Mouse (Mus musculus) thymus, adult 2 months (tissue): ENCODE data around the gene Bicral. TPM values are rescaled to one million over a fixed set of nuclear protein-coding genes. Genes with fewer than 3 reads are reported as not detected.

Experiments used
- DNase-seq: peaks from one replicate; pipeline ENCODE4 v3.0.0; 2021
- H3K27ac ChIP-seq: fragments of 200-500 bp; 2 replicates; pipeline ENCODE4 v1.5.1; 2012; ENCODE audit warnings: low read length, control low read depth; ENCODE audit not compliant: control insufficient read depth, insufficient read depth
- H3K27me3 ChIP-seq: fragments of 200-500 bp; 2 replicates; pipeline ENCODE4 v1.6.1; 2012; ENCODE audit warnings: mild to moderate bottlenecking, low read length, moderate library complexity, mixed read lengths; ENCODE audit not compliant: control insufficient read depth, insufficient read depth
- H3K36me3 ChIP-seq: fragments of 200-500 bp; 2 replicates; pipeline ENCODE4 v1.6.1; 2012; ENCODE audit warnings: mild to moderate bottlenecking, low read length, moderate library complexity; ENCODE audit not compliant: control insufficient read depth, insufficient read depth
- H3K4me1 ChIP-seq: fragments of 200-500 bp; replicated peaks from 2 replicates; pipeline ENCODE4 v1.6.1; 2012; ENCODE audit warnings: low read length; ENCODE audit not compliant: control insufficient read depth, insufficient read depth
- H3K4me3 ChIP-seq: fragments of 200-500 bp; 2 replicates; pipeline ENCODE4 v1.5.1; 2012; ENCODE audit warnings: mild to moderate bottlenecking, low read length, control low read depth, moderate library complexity; ENCODE audit not compliant: control insufficient read depth, insufficient read depth
- CTCF ChIP-seq: fragments of 200-500 bp; IDR thresholded peaks from 2 replicates; pipeline ENCODE4 v1.5.1; 2012; ENCODE audit warnings: mild to moderate bottlenecking, control low read depth, low read length, moderate library complexity, borderline replicate concordance; ENCODE audit not compliant: control insufficient read depth, poor library complexity, insufficient read depth; ENCODE audit errors: extremely low read depth
- POLR2A ChIP-seq: fragments of 200-500 bp; IDR thresholded peaks from 2 replicates; pipeline ENCODE4 v1.6.1; 2012; ENCODE audit warnings: mild to moderate bottlenecking, low read length, control low read depth, moderate library complexity; ENCODE audit not compliant: control insufficient read depth, poor library complexity, insufficient read depth; ENCODE audit errors: extremely low read depth
- WGBS: fragments of 180-500 bp; shearing (Covaris S2); methylation state at CpG from one replicate; pipeline ENCODE4 v1.1.7; 2018; 5-methylcytosine and 5-hydroxymethylcytosine counted together
- polyA plus RNA-seq: library from polyadenylated mRNA; depleted of rRNA; stranded (reverse); fragments of >200 nt; gene quantifications from 2 replicates; pipeline ENCODE4 v1.2.3, GENCODE M21; 2012

Gene Bicral
- polyA plus RNA-seq, 1 experiment = 19.3 TPM

- no peak for TF ChIP-seq POLR2A
- no peak for TF ChIP-seq CTCF
- no peaks in the 10 kb centered on the region for H3K36me3 ChIP-seq
- H3K4me1 ChIP-seq = peaks cover 22% of the 10 kb centered on the region
- peak; percentile 74 for DNase-seq
- H3K4me3 ChIP-seq = no peak overlapping the region
- H3K27ac ChIP-seq = no peak overlapping the region
- H3K27me3 ChIP-seq = no peaks in the 10 kb centered on the region; the same call in 1 of the 2 replicates
- 20% methylated on average over 5 of the region's 5 CpGs for WGBS
These were observed 12.0 kb upstream of the Bicral start for GRCm38 (mm10) chr17:46870204-46870798.

GRCm38 (mm10) chr17:46866836-46867235 is 8.6 kb upstream of the Bicral start:
- no peak overlapping the region for H3K4me3 ChIP-seq
- WGBS = 97% methylated on average over 12 of the region's 12 CpGs

GRCm38 (mm10) chr17:46864566-46865195 is 6.4 kb upstream of the Bicral start:
- no peak overlapping the region for H3K4me3 ChIP-seq
- H3K27me3 ChIP-seq = no peaks in the 10 kb centered on the region
- H3K36me3 ChIP-seq = no peaks in the 10 kb centered on the region
- WGBS = 92% methylated on average over 7 of the region's 7 CpGs
- no peaks in the 10 kb centered on the region for H3K4me1 ChIP-seq
- DNase-seq = no peak
- H3K27ac ChIP-seq = no peak overlapping the region
- no peak for TF ChIP-seq CTCF

More at GRCm38 (mm10) chr17:46866836-46867235, 8.6 kb upstream of the Bicral start:
- H3K4me1 ChIP-seq = peaks cover 15% of the 10 kb centered on the region
- H3K36me3 ChIP-seq = no peaks in the 10 kb centered on the region
- no peaks in the 10 kb centered on the region for H3K27me3 ChIP-seq
- no peak for DNase-seq
- H3K27ac ChIP-seq = no peak overlapping the region
- TF ChIP-seq CTCF (no peak), POLR2A (no peak)

GRCm38 (mm10) chr17:46860120-46860519 is 1.8 kb upstream of the Bicral start:
- peaks cover 2% of the 10 kb centered on the region; the same call in 1 of the 2 replicates for H3K4me1 ChIP-seq
- no peak overlapping the region for H3K27ac ChIP-seq
- no peaks in the 10 kb centered on the region for H3K27me3 ChIP-seq
- H3K4me3 ChIP-seq = no peak overlapping the region
- H3K36me3 ChIP-seq = no peaks in the 10 kb centered on the region
- no peak for DNase-seq
- WGBS = 98% methylated on average over 4 of the region's 4 CpGs
- TF ChIP-seq POLR2A (no peak), CTCF (no peak)

GRCm38 (mm10) chr17:46858749-46859444 is 615 bp upstream of the Bicral start:
- Histone ChIP-seq H3K4me3 (no peak overlapping the region), H3K27ac (no peak overlapping the region; the same call in 1 of the 2 replicates), H3K36me3 (no peaks in the 10 kb centered on the region), H3K27me3 (no peaks in the 10 kb centered on the region), H3K4me1 (peaks cover 5% of the 10 kb centered on the region; the same call in 1 of the 2 replicates)
- no peak for DNase-seq
- WGBS = 49% methylated on average over 9 of the region's 9 CpGs
- TF ChIP-seq CTCF (no peak), POLR2A (no peak)

- Histone ChIP-seq H3K27me3 (no peaks in the 10 kb centered on the region), H3K4me3 (peak overlapping the region; percentile 97), H3K4me1 (peaks cover 17% of the 10 kb centered on the region), H3K27ac (peak overlapping the region; percentile 92), H3K36me3 (no peaks in the 10 kb centered on the region)
- DNase-seq = peak; percentile 66
- WGBS = 0% methylated on average over 36 of the region's 52 CpGs
- TF ChIP-seq POLR2A (no peak), CTCF (no peak)
These were observed 850 bp downstream of the Bicral start for GRCm38 (mm10) chr17:46857361-46857902.
